Mouse (Mus musculus): Measurements from ENCODE around the gene Stard3.

DNA sequence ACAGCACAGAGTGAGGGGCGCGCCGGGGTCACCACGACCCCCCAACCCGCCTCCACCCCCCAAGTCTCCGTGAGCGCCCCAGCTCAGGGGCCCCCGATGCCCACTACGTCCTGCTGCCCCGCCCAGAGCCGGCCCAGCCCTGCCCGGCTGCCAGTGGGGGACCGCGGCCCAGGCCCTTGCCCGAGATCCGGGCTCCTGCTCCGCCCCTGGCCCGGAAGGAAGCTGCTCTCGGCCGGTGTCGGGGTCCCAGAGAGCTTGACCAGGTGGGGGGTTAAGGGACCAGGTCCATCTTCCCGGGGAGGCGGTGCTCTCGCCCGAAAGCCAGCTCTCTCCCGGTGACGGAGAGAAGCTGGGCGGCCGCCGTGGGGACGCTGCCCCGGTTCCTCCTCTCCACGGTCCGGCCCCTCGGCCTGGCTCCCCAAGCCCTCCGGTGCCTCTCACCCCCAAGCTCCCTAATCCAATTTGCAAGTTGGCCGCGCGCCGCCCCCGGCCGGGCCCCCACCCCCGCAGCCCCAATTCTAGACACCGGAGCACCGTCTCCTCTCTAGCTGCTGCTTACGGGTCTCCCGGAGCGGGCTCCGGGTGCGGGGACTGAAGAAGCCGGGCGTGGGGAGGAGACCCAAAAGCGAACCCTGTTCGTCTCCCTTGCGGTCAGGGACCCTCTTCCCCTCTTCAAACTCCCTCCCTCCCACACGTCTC lies 29.6 kb upstream of the Stard3 start:
- no peak for TF ChIP-seq POLR2A (IDR thresholded peaks at IDR 0.05; ENCODE audit: low read depth, low read length)
- no peak for TF ChIP-seq CTCF (IDR thresholded peaks at IDR 0.05; ENCODE audit: extremely low read depth, insufficient read length, insufficient replicate concordance, low read depth, low read length)
